Mouse (Mus musculus) lung, postnatal 10 days (tissue): ENCODE results near the gene Gzf1.
A peak's percentile ranks its signal among the peaks of the same experiment; 100 is the strongest.

ENCODE experiments used
- DNase-seq: peaks from one replicate; pipeline ENCODE4 v3.0.0; 2021

Gene Gzf1

DNA sequence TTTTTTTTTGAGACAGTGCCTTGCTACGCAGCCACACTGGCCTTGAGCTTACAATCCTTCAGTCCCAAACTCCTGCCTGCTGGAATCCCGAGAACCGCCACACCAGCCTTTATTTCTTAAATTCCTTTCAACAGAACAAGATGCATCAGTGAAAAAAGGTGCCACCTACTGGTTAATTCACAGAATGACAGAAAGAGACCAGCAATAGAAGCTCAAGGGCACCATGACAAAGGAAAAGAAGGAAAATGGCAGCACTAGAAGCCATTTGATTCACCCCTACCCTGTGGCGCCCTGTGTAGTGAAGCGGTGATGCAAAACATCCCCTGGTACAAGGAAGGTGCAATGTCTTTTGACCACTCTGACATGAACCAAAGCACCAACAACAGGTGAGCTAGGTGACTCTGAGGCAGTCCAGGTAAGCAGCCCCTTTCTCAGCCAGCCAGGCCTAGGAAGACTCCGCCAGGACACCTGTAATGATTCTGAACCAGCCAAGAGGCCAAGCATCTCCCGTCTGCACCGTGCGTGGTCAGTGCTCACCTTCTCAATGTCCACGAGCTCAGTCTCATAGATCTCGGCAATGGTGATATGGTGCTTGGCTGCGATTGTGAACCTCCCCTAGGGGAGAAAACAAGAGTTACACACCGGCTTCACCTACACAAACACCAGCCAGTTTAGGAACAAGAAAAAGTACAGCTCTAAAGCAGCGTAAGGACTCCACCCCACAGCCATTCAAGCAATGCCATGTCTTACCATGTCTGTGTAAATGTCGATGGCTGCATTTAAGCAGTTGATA is 25.8 kb downstream of the Gzf1 start:
- peak; percentile 34 for DNase-seq

DNA sequence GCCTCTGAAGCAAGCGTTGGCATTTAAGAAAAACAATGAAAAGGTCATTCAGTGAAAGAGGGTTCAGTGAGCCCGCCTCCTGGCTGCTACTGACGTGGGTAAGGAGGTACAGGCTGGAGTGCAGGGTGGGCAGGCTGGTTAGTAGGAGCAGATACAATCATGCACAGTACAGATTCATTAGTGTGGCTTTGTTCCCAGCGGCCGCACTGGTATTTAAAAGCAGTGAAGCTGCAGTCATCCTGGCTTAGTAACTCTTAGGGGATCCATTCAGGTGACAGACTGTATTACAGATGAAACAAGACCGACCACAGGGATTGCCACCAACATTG is 26.3 kb downstream of the Gzf1 start:
- DNase-seq = no peak

DNA sequence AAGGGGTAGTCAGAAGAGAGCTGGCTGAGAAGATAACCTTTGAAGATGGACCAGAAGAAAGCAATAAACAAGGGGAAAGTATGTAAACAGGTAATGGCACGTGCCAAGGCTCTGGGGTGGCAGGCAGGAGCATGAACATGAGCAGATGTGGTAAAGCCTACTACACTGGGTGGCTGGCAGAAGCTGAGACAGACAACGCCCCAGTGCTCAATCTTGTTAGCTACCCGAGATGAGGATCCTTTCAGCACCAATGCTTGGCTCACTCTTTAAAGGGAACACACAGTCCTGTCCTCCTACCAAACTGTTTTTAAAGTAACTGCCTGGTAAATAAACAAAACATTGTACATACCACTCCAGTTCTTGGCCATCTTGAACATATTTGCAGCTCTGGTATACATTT is 31.5 kb downstream of the Gzf1 start:
- no peak for DNase-seq

DNA sequence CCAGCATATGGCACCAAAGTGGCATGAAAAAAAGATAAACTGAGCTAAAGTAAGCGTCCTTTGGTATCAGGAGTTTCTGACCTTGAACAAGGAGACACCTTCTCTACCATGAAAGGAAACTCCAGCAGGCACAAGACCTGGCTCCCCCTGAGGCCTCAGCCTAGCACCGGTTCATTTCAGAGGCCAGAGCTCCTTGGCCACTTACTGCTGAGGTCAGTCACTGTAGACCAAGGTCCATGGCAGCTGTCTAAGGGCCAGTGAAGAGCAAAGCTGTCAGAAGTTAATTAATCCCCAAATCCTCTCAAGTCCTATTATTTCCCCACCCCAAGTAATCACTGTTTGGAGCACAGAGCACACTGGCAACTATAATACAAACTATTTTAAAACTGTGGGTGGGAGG is 36.2 kb downstream of the Gzf1 start:
- no peak for DNase-seq

DNA sequence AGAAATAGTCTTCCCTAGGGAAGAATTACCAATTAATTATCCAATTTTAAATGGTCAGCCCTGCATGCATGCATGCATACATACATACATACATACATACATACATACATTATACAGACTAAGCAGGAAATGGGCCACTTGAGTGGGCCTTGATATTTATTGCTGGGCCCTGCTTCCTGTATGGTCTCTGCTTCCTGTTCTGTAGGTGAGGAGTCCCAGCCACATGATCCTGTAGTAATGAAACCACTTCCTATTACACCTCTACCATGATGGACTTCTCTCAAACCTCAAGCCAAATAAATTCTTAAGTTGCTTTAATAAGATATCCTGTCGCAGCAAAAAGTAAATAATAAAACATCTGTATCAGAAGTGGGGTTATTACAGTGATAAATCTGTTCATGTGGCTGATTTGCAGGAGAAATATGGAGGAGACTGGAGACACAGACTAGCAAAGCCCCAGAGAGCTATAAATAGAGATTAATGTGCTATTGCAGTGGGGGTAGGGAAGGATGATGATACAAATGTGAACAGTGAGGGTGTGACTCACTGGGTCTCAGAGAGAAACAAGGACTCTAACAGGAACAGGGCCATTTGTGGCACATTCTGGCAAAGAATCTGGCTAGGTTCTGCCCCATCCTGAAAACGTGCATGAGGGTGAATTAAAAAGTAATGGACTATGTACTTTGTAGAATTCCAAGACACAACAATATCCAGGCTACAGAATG is 38.6 kb downstream of the Gzf1 start:
- DNase-seq = no peak

DNA sequence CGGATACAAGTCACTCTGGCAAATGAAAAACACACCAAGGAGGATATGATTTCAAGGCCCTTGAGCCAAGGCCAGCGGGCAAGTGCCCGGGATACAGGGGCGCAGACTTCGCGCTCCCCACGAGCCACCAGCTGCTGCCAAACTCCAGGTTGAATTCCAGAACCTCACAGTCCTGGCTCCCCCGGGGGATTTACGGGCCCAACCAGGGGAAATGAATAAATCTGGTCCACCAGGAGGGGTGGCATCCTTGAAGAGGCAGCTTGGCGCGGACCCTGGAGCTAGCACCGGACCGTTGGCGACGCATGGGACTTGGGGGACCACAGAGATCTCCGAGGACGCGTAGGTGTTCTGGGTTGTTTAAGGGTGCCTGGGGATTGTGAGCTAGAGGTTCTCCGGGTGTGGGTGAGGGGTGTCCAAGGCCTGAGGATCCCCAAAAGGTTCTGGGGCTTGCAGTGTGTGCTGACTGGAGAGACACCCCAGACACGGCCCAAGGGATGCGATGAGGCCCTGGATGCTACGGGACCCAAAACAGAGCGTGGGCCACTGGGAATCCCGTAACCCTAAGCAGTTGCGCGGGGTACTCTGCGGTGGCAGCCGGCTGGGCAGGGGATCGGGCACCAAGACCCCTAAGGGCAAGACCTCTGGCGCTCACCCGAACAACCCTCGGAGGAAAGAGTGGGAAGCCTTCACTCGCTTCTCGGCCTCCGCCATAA is 50.9 kb downstream of the Gzf1 start:
- DNase-seq = peak; percentile 9

DNA sequence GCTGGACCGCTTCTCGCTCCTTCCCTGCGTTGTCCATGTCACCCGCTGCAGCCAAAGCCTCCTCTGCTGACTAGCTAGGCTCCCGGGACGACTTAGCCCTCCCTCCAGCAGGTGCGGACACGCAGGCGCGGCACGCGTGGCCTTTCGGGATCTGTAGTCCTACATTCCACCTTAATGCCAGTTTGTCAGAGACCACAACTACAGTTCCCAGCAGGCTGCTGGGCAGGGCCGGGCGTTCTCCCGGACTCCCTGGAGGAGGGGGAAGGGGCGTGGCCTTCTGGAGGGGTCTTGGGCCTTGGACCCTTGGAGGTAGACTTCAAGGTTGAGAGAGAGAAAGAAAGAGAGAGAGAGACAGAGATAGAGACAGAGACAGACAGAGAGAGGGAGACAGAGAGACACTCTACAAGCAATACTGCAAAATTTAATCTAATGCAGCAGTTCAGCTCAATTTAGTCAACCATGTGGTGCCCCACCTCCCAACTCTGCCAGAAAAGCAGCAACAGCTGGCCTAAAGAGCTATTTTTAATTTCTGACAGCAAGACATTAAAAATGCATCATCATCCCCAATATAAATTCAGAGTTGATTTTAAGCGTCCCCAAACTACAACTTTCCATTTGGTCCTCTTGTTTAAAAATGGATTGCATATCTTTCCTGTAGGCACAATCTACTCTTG is 51.6 kb downstream of the Gzf1 start, which contains the start of gene Napb:
Gene Napb (minus strand): TSS at position 141 of the 674 bp plus-strand sequence.
- DNase-seq = peak; percentile 95
